Mouse (Mus musculus): ENCODE measurements around the gene Trim46.

GRCm38 (mm10) chr3:89203142-89203514, 43.0 kb downstream of the Trim46 start:
- TF ChIP-seq CTCF (IDR thresholded peaks at IDR 0.05; ENCODE audit: low read depth) (no peak), EP300 (IDR thresholded peaks at IDR 0.05; ENCODE audit: low read depth) (no peak)

All from liver, embryonic 14.5 days (tissue).